Mouse (Mus musculus) CH12.LX (cell line): ENCODE data around the gene Npr1. TPM values are rescaled to one million over a fixed set of nuclear protein-coding genes. Genes with fewer than 3 reads are reported as not detected.

Source experiments
- DNase-seq: peaks from one replicate; pipeline ENCODE4 v3.0.0-alpha.2; 2013; ENCODE audit errors: extremely low read depth
- H3K27ac ChIP-seq: 2 replicates; pipeline ENCODE4 v1.5.1; 2012; ENCODE audit warnings: low read depth, mild to moderate bottlenecking, control low read depth, moderate library complexity; ENCODE audit not compliant: insufficient read depth
- H3K27me3 ChIP-seq: replicated peaks from 2 replicates; pipeline ENCODE3; 2012; ENCODE audit warnings: inconsistent platforms
- H3K36me3 ChIP-seq, 2 experiments: replicated peaks in 1 of 2; 2 replicates each; pipeline versions ENCODE3 to v1.6.1; 2012; ENCODE audit warnings: inconsistent platforms in 1 of 2, low read length in 1 of 2, mild to moderate bottlenecking in 1 of 2, mixed read lengths in 1 of 2, moderate library complexity in 1 of 2; ENCODE audit not compliant: control insufficient read depth in 1 of 2, insufficient read depth in 1 of 2
- H3K4me1 ChIP-seq, 2 experiments: 2 replicates each; pipeline ENCODE4 v1.6.1; 2012; ENCODE audit warnings: inconsistent platforms in 1 of 2, moderate library complexity in 1 of 2; ENCODE audit not compliant: insufficient read depth in 2 of 2, control insufficient read depth in 1 of 2
- H3K4me2 ChIP-seq: 2 replicates; pipeline ENCODE4 v1.6.1; 2012; ENCODE audit warnings: low read depth, mild to moderate bottlenecking, control low read depth; ENCODE audit not compliant: poor library complexity, insufficient read depth, severe bottlenecking
- H3K4me3 ChIP-seq, 3 experiments: fragments of 150-350 bp in 1 of 3; sonication (generic) in 1 of 3; replicated peaks in 1 of 3; 2 replicates each; pipeline versions ENCODE3 to v1.5.1; 2011 to 2012; ENCODE audit warnings: low read depth in 2 of 3, low read length in 2 of 3, mild to moderate bottlenecking in 2 of 3, moderate library complexity in 2 of 3, control low read depth in 1 of 3, improper control_type of control experiment in 1 of 3, inconsistent platforms in 1 of 3, mixed read lengths in 1 of 3; ENCODE audit not compliant: poor library complexity in 1 of 3
- H3K79me2 ChIP-seq: replicated peaks from 2 replicates; pipeline ENCODE4 v1.6.1; 2012; ENCODE audit warnings: mild to moderate bottlenecking, moderate library complexity; ENCODE audit not compliant: control insufficient read depth, poor library complexity, insufficient read depth, severe bottlenecking; ENCODE audit errors: extremely low read depth
- H3K9ac ChIP-seq: 2 replicates; pipeline ENCODE4 v1.6.1; 2012; ENCODE audit warnings: low read depth, mild to moderate bottlenecking, control low read depth, moderate library complexity; ENCODE audit not compliant: insufficient read depth
- H3K9me3 ChIP-seq: replicated peaks from 2 replicates; pipeline ENCODE3; 2012; ENCODE audit warnings: low read length, inconsistent platforms, mixed read lengths
- BHLHE40 ChIP-seq: IDR thresholded peaks from 2 replicates; pipeline ENCODE4 v1.6.1; 2011; ENCODE audit warnings: mild to moderate bottlenecking, low read depth, low read length, improper control_type of control experiment
- CHD1 ChIP-seq: IDR thresholded peaks from 2 replicates; pipeline ENCODE4 v1.6.1; 2012; ENCODE audit warnings: low read depth, low read length, improper control_type of control experiment, inconsistent platforms
- CTCF ChIP-seq, 2 experiments: IDR thresholded peaks in 1 of 2; conservative IDR thresholded peaks in 1 of 2; 2 replicates each; pipeline ENCODE4 v1.5.1; 2011 to 2012; ENCODE audit warnings: low read depth in 2 of 2, low read length in 2 of 2, improper control_type of control experiment in 1 of 2, inconsistent platforms in 1 of 2, mild to moderate bottlenecking in 1 of 2, moderate library complexity in 1 of 2
- ELF1 ChIP-seq: IDR thresholded peaks from 2 replicates; pipeline ENCODE4 v1.6.1; 2014; ENCODE audit warnings: low read depth, mild to moderate bottlenecking, inconsistent platforms, low read length, improper control_type of control experiment
- EP300 ChIP-seq: IDR thresholded peaks from 2 replicates; pipeline ENCODE4 v1.6.1; 2011; ENCODE audit warnings: low read length, improper control_type of control experiment
- ETS1 ChIP-seq: conservative IDR thresholded peaks from 2 replicates; pipeline ENCODE4 v1.6.1; 2012; ENCODE audit warnings: low read depth, mild to moderate bottlenecking, inconsistent platforms, low read length, improper control_type of control experiment, moderate library complexity
- HCFC1 ChIP-seq: IDR thresholded peaks from 2 replicates; pipeline ENCODE4 v1.6.1; 2012; ENCODE audit warnings: low read depth, mild to moderate bottlenecking, inconsistent platforms, low read length, improper control_type of control experiment
- IRF4 ChIP-seq: IDR thresholded peaks from 2 replicates; pipeline ENCODE4 v1.6.1; 2014; ENCODE audit warnings: low read depth, mild to moderate bottlenecking, inconsistent platforms, low read length, improper control_type of control experiment
- JUN ChIP-seq: IDR thresholded peaks from 2 replicates; pipeline ENCODE4 v1.6.1; 2011; ENCODE audit warnings: low read depth, mild to moderate bottlenecking, low read length, improper control_type of control experiment, moderate library complexity; ENCODE audit not compliant: insufficient read depth
- KAT2A ChIP-seq: IDR thresholded peaks from 2 replicates; pipeline ENCODE4 v1.6.1; 2012; ENCODE audit warnings: low read length, improper control_type of control experiment, inconsistent platforms; ENCODE audit not compliant: insufficient replicate concordance
- MAFK ChIP-seq: IDR thresholded peaks from 2 replicates; pipeline ENCODE4 v1.6.1; 2011; ENCODE audit warnings: low read length, improper control_type of control experiment; ENCODE audit not compliant: insufficient replicate concordance
- MAX ChIP-seq: IDR thresholded peaks from 2 replicates; pipeline ENCODE4 v1.6.1; 2011; ENCODE audit warnings: low read length, improper control_type of control experiment
- MEF2A ChIP-seq: IDR thresholded peaks from 2 replicates; pipeline ENCODE4 v1.6.1; 2014; ENCODE audit warnings: low read depth, mild to moderate bottlenecking, inconsistent platforms, low read length, improper control_type of control experiment, borderline replicate concordance
- MXI1 ChIP-seq: IDR thresholded peaks from 2 replicates; pipeline ENCODE4 v1.6.1; 2011; ENCODE audit warnings: mild to moderate bottlenecking, low read depth, low read length, improper control_type of control experiment
- MYC ChIP-seq: IDR thresholded peaks from 2 replicates; pipeline ENCODE4 v1.6.1; 2011; ENCODE audit warnings: low read depth, mild to moderate bottlenecking, improper control_type of control experiment, low read length
- NELFE ChIP-seq: IDR thresholded peaks from 2 replicates; pipeline ENCODE4 v1.6.1; 2011; ENCODE audit warnings: low read depth, low read length, improper control_type of control experiment
- POLR2A ChIP-seq: IDR thresholded peaks from 2 replicates; pipeline ENCODE4 v1.6.1; 2011; ENCODE audit warnings: low read depth, mild to moderate bottlenecking, improper control_type of control experiment, low read length
- POLR2AphosphoS2 ChIP-seq: IDR thresholded peaks from 2 replicates; pipeline ENCODE4 v1.6.1; 2011; ENCODE audit warnings: low read depth, low read length, improper control_type of control experiment
- RCOR1 ChIP-seq: conservative IDR thresholded peaks from 2 replicates; pipeline ENCODE4 v1.6.1; 2012; ENCODE audit warnings: low read depth, mild to moderate bottlenecking, inconsistent platforms, low read length, improper control_type of control experiment
- SIN3A ChIP-seq: IDR thresholded peaks from 2 replicates; pipeline ENCODE4 v1.6.1; 2012; ENCODE audit warnings: low read length, improper control_type of control experiment, inconsistent platforms
- SMC3 ChIP-seq: IDR thresholded peaks from 2 replicates; pipeline ENCODE4 v1.6.1; 2011; ENCODE audit warnings: low read depth, low read length, improper control_type of control experiment
- TBP ChIP-seq: conservative IDR thresholded peaks from 2 replicates; pipeline ENCODE4 v1.6.1; 2011; ENCODE audit warnings: low read depth, low read length, improper control_type of control experiment
- TCF12 ChIP-seq: IDR thresholded peaks from 2 replicates; pipeline ENCODE4 v1.6.1; 2014; ENCODE audit warnings: low read depth, mild to moderate bottlenecking, inconsistent platforms, low read length, improper control_type of control experiment
- UBTF ChIP-seq: IDR thresholded peaks from 2 replicates; pipeline ENCODE4 v1.6.1; 2012; ENCODE audit warnings: low read depth, mild to moderate bottlenecking, inconsistent platforms, low read length, improper control_type of control experiment, moderate library complexity
- USF1 ChIP-seq: IDR thresholded peaks from 2 replicates; pipeline ENCODE4 v1.6.1; 2014; ENCODE audit warnings: low read depth, mild to moderate bottlenecking, inconsistent platforms, low read length, improper control_type of control experiment
- USF2 ChIP-seq: conservative IDR thresholded peaks from 2 replicates; pipeline ENCODE4 v1.6.1; 2011; ENCODE audit warnings: low read depth, low read length, improper control_type of control experiment
- ZC3H11A ChIP-seq: IDR thresholded peaks from 2 replicates; pipeline ENCODE4 v1.6.1; 2012; ENCODE audit warnings: low read depth, mild to moderate bottlenecking, inconsistent platforms, low read length, improper control_type of control experiment
- ZMIZ1 ChIP-seq: IDR thresholded peaks from 2 replicates; pipeline ENCODE4 v1.6.1; 2012; ENCODE audit warnings: low read depth, mild to moderate bottlenecking, inconsistent platforms, low read length, improper control_type of control experiment
- dilution Hi-C: fragments of 300-500 bp; cut with MboI; formaldehyde crosslinking; loops from 2 replicates; pipeline ENCODE4 v1.14.3; 2020; ENCODE audit warnings: low sequenced_read_pairs; ENCODE audit not compliant: extremely low pct_unique_long_range_greater_than_20kb, extremely low pct_ligation_motif_present
- in situ Hi-C: fragments of 300-500 bp; cut with MboI; formaldehyde crosslinking; loops from 3 replicates; pipeline ENCODE4 v1.14.3; 2019; ENCODE audit warnings: low sequenced_read_pairs, low pct_ligation_motif_present, low pct_unique_long_range_greater_than_20kb, mixed read lengths
- polyA plus RNA-seq: library from polyadenylated mRNA; unstranded; fragments of >175 nt; gene quantifications from 2 replicates; pipeline ENCODE4 v1.2.1, GENCODE M21; 2012; ENCODE audit warnings: low read depth; ENCODE audit not compliant: insufficient read length
- total RNA-seq, 2 experiments: library from RNA; depleted of rRNA; stranded (reverse); fragments of 300-350 nt in 1 of 2; fragments of >200 nt in 1 of 2; gene quantifications; 2 replicates each; pipeline ENCODE4 v1.2.3; 2012 to 2014

Gene Npr1
- total and polyA plus RNA-seq, 3 experiments: 0.13 TPM; not detected in 2

- peak overlapping the region; percentile 82 for H3K4me2 ChIP-seq
- dilution Hi-C loops (no loop called here), in situ Hi-C loops (no loop called here)
- peak overlapping the region; percentile 62 to 67 (median 66) for H3K4me3 ChIP-seq
- TF ChIP-seq USF1 (no peak), MEF2A (no peak), MYC (0 out of 2 replicates have a peak, but pooled peaks have one; percentile 62), SMC3 (no peak), USF2 (no peak), ZMIZ1 (no peak), BHLHE40 (peak; percentile 41; the same call in 1 of the 2 replicates), CHD1 (no peak), RCOR1 (no peak), KAT2A (no peak), IRF4 (peak; percentile 40), MAX (peak; percentile 44; the same call in 1 of the 2 replicates), TCF12 (peak; percentile 67), JUN (no peak), SIN3A (peak; percentile 80), CTCF (conservative IDR thresholded peaks at IDR 0.05 in 1 of 2, IDR thresholded peaks at IDR 0.05 in 1 of 2; ENCODE audit: low read depth in 2 of 2, low read length in 2 of 2) (no peak), MXI1 (peak; percentile 96), ETS1 (no peak; the same call in 1 of the 2 replicates), ZC3H11A (no peak), UBTF (no peak), MAFK (no peak), POLR2AphosphoS2 (peak; percentile 63; the same call in 1 of the 2 replicates), ELF1 (peak; percentile 60; the same call in 1 of the 2 replicates), HCFC1 (peak; percentile 26; the same call in 1 of the 2 replicates), EP300 (0 out of 2 replicates have a peak, but pooled peaks have one; percentile 17), POLR2A (peak; percentile 74), TBP (peak; percentile 78; the same call in 1 of the 2 replicates), NELFE (peak; percentile 62)
- peaks cover 2 to 21% of the 10 kb centered on the region in 2 experiments for H3K36me3 ChIP-seq
- no peak overlapping the region for H3K27ac ChIP-seq
- no peaks in the 10 kb centered on the region for H3K9me3 ChIP-seq
- H3K79me2 ChIP-seq: no peaks in the 10 kb centered on the region
- no peaks in the 10 kb centered on the region for H3K27me3 ChIP-seq
- DNase-seq: peak; percentile 54
- peaks cover 9 to 18% of the 10 kb centered on the region in 2 experiments; a peak in 2 of 4 replicates for H3K4me1 ChIP-seq
- H3K9ac ChIP-seq: peak overlapping the region; percentile 78
Measured at GRCm38 (mm10) chr3:90514691-90515090, 49.0 kb upstream of the Npr1 start.
